19 mouse cellular contexts compared by ENCODE assay signal in genomic region chr17:52480087-52480638, GRCm38 (mm10).
DNase-seq lines count a peak whose midpoint lies in the region; ATAC-seq lines count a peak whose summit lies in the region.
"Had no signal": no experiment of that assay in that cellular context is flagged by ENCODE, and none has a peak within 500 bp of the region (broad histone marks: within the 10 kb centered on the region; RNA-seq: fewer than 3 reads in every experiment).

No protein-coding gene starts in this region.

- H3K9ac ChIP-seq in hindbrain, embryonic 12.5 days, result no peak overlapping the region
- H3K9ac ChIP-seq in midbrain, embryonic 11.5 days (ENCODE audit: low read length), result no peak overlapping the region
- H3K9ac ChIP-seq: embryonic facial prominence, embryonic 15.5 days; hindbrain, embryonic 15.5 days; limb, embryonic 15.5 days; liver, embryonic 15.5 days had no signal

- H3K27ac ChIP-seq in hindbrain, embryonic 10.5 days, result no peak overlapping the region
- H3K27ac ChIP-seq in hindbrain, embryonic 12.5 days, result no peak overlapping the region
- H3K27ac ChIP-seq in midbrain, embryonic 11.5 days (ENCODE audit: low read depth, low read length), result peak overlapping the region; percentile 30; the same call in 1 of the 2 replicates
- H3K27ac ChIP-seq: embryonic facial prominence, embryonic 15.5 days; hindbrain, embryonic 15.5 days; kidney, postnatal 0 days; layer of hippocampus, adult 2 months; limb, embryonic 15.5 days; liver, embryonic 15.5 days; stomach, postnatal 0 days had no signal

- no peaks in the 10 kb centered on the region for H3K36me3 ChIP-seq in hindbrain, embryonic 10.5 days
- no peaks in the 10 kb centered on the region for H3K36me3 ChIP-seq in hindbrain, embryonic 12.5 days
- no peaks in the 10 kb centered on the region for H3K36me3 ChIP-seq in midbrain, embryonic 11.5 days (ENCODE audit: control insufficient read depth, insufficient read depth, low read length)
- H3K36me3 ChIP-seq: embryonic facial prominence, embryonic 15.5 days; hindbrain, embryonic 15.5 days; limb, embryonic 15.5 days; liver, embryonic 15.5 days had no signal

- H3K27me3 ChIP-seq in hindbrain, embryonic 10.5 days (ENCODE audit: insufficient read depth, poor library complexity, severe bottlenecking), result no peaks in the 10 kb centered on the region
- H3K27me3 ChIP-seq in hindbrain, embryonic 12.5 days, result no peaks in the 10 kb centered on the region
- no peaks in the 10 kb centered on the region for H3K27me3 ChIP-seq in midbrain, embryonic 11.5 days (ENCODE audit: control insufficient read depth, insufficient read depth, low read length)
- H3K27me3 ChIP-seq: CH12.LX; embryonic facial prominence, embryonic 15.5 days; hindbrain, embryonic 15.5 days; limb, embryonic 15.5 days; liver, embryonic 15.5 days had no signal

- ATAC-seq in hindbrain, embryonic 12.5 days (ENCODE audit: low FRiP score), result no peak; the same call in 1 of the 2 replicates
- peak; percentile 82 for ATAC-seq in midbrain, embryonic 11.5 days (ENCODE audit: low FRiP score)
- ATAC-seq: intestine, postnatal 0 days; lung, postnatal 0 days had no signal

- H3K4me1 ChIP-seq in hindbrain, embryonic 10.5 days (replicated peaks), result peaks cover 16% of the 10 kb centered on the region; the same call in 1 of the 2 replicates
- 0 out of 2 replicates have a peak, but pooled peaks cover 3% of the 10 kb centered on the region for H3K4me1 ChIP-seq in hindbrain, embryonic 12.5 days
- peaks cover 6% of the 10 kb centered on the region; the same call in 1 of the 2 replicates for H3K4me1 ChIP-seq in midbrain, embryonic 11.5 days (ENCODE audit: control insufficient read depth, insufficient read depth, low read length)
- H3K4me1 ChIP-seq: embryonic facial prominence, embryonic 15.5 days; hindbrain, embryonic 15.5 days; limb, embryonic 15.5 days; liver, embryonic 15.5 days had no signal

- 39% methylated on average over 5 of the region's 5 CpGs for WGBS in hindbrain, embryonic 10.5 days
- WGBS in hindbrain, embryonic 12.5 days, result 34% methylated on average over 5 of the region's 5 CpGs
- WGBS in midbrain, embryonic 11.5 days, result 22% methylated on average over 5 of the region's 5 CpGs

- H3K4me2 ChIP-seq in hindbrain, embryonic 12.5 days (replicated peaks), result no peak overlapping the region
- no peak overlapping the region for H3K4me2 ChIP-seq in midbrain, embryonic 11.5 days
- H3K4me2 ChIP-seq: embryonic facial prominence, embryonic 15.5 days; hindbrain, embryonic 15.5 days; limb, embryonic 15.5 days; liver, embryonic 15.5 days had no signal

- H3K9me3 ChIP-seq in hindbrain, embryonic 10.5 days, result no peaks in the 10 kb centered on the region
- H3K9me3 ChIP-seq in hindbrain, embryonic 12.5 days (replicated peaks), result no peaks in the 10 kb centered on the region
- H3K9me3 ChIP-seq in midbrain, embryonic 11.5 days (ENCODE audit: control insufficient read depth, low read length), result no peaks in the 10 kb centered on the region
- H3K9me3 ChIP-seq: embryonic facial prominence, embryonic 15.5 days; hindbrain, embryonic 15.5 days; limb, embryonic 15.5 days; liver, embryonic 15.5 days had no signal

- peak; percentile 30 for DNase-seq in hindbrain, embryonic 10.5 days (ENCODE audit: low spot score)
- DNase-seq in retina, embryonic 14.5 days (ENCODE audit: low spot score), result peak; percentile 12
- DNase-seq in retina, postnatal 1 day, result no peak
- peak; percentile 81 for DNase-seq in midbrain, embryonic 11.5 days (ENCODE audit: low spot score, missing footprints)
- no peak for DNase-seq in gastrocnemius, postnatal 10 days
- DNase-seq in spleen, postnatal 10 days (ENCODE audit: low spot score in 2 of 2), result no peak
- DNase-seq: cerebellum, adult 8-10 months; layer of hippocampus, postnatal 36 days had no signal

- no peak overlapping the region for H3K4me3 ChIP-seq in hindbrain, embryonic 10.5 days
- no peak overlapping the region for H3K4me3 ChIP-seq in hindbrain, embryonic 12.5 days
- no peak overlapping the region for H3K4me3 ChIP-seq in midbrain, embryonic 11.5 days (ENCODE audit: low read depth, low read length)
- H3K4me3 ChIP-seq: embryonic facial prominence, embryonic 15.5 days; hindbrain, embryonic 15.5 days; layer of hippocampus, adult 2 months; limb, embryonic 15.5 days; liver, embryonic 15.5 days had no signal

Comparison
In these comparisons a context has a peak if more than half of its experiments do, and no peak if none do; other contexts are left out.
1. DNase-seq: peak in hindbrain, embryonic 10.5 days (single experiment), retina, embryonic 14.5 days (single experiment) and midbrain, embryonic 11.5 days (single experiment); none in retina, postnatal 1 day (single experiment), gastrocnemius, postnatal 10 days (single experiment) and spleen, postnatal 10 days (0 of 2).